ENCODE assay signal across 9 mouse cellular contexts in the genomic region with DNA sequence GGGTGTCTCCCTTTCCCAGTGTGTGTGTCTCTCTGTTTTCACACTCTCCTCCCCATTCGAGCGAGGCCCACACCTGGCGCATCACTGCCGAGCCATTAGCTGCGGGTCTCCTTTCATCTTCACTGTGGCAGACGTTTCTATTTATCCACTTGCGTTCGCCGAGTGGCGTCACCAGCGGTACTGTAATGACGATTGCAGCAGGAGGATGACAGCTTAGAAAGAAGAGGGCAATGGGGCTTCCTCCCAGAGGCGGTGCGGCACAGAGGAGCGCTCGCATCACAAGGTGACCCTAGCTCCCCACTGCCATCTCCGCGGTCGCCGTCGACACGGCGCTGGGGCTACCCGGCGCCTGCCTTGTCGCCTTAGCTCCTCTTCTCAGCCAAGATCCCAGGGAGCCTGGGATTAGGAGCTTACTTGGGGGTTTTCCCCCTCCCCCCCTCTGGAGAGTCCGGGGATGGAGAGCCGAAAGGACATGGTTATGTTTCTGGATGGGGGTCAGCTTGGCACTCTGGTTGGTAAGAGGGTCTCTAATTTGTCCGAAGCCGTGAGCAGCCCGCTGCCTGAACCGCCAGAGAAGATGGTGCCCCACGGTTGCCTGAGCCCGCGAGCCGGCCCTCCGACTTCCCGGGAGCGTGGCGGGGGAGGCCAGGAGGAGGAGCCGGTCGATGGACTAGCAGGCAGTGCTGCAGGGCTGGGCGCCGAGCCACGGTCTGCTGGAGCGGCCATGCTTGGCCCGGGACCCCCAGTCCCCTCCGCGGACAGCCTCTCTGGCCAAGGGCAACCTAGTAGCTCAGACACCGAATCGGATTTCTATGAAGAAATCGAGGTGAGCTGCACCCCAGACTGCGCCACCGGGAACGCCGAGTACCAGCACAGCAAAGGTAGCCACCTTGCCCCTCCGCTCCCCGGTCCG. TPM values are rescaled to one million over a fixed set of nuclear protein-coding genes. Genes with fewer than 3 reads are reported as not detected.
A peak's percentile ranks its signal among the peaks of the same experiment; 100 is the strongest.
DNase-seq lines count a peak whose midpoint lies in the region; ATAC-seq lines count a peak whose summit lies in the region.
"Had no signal": no experiment of that assay in that cellular context is flagged by ENCODE, and none has a peak within 500 bp of the region (broad histone marks: within the 10 kb centered on the region; RNA-seq: fewer than 3 reads in every experiment).

Gene Evx1 (plus strand): TSS at position 108 of the 913 bp plus-strand sequence.

- no peak within 1 kb of the TSS for H3K27ac ChIP-seq in lung, embryonic 15.5 days
- peak within 1 kb of the TSS; percentile 82 for H3K27ac ChIP-seq in limb, embryonic 10.5 days
- H3K27ac ChIP-seq in stomach, embryonic 14.5 days (ENCODE audit: low read length): no peak within 1 kb of the TSS

- intact Hi-C loops in left cerebral cortex, postnatal 14 days (cut with DNase I): loop anchor here (5.0 to 10.0 kb wide), 3 partner anchors 149 to 1141 kb away; partner anchors contain the start of gene Hoxa2

- no peaks in the 10 kb centered on the region for H3K9me3 ChIP-seq in lung, embryonic 15.5 days
- H3K9me3 ChIP-seq in limb, embryonic 10.5 days (replicated peaks): no peaks in the 10 kb centered on the region
- no peaks in the 10 kb centered on the region for H3K9me3 ChIP-seq in stomach, embryonic 14.5 days (ENCODE audit: control insufficient read depth, low read depth, low read length)

- H3K36me3 ChIP-seq in lung, embryonic 15.5 days: no peaks in the 10 kb centered on the region
- no peaks in the 10 kb centered on the region for H3K36me3 ChIP-seq in limb, embryonic 10.5 days
- no peaks in the 10 kb centered on the region for H3K36me3 ChIP-seq in stomach, embryonic 14.5 days (ENCODE audit: control insufficient read depth, insufficient read depth, low read length)

- H3K9ac ChIP-seq in lung, embryonic 15.5 days: no peak within 1 kb of the TSS
- no peak within 1 kb of the TSS for H3K9ac ChIP-seq in stomach, embryonic 14.5 days (replicated peaks; ENCODE audit: low read depth, low read length)

- peak within 1 kb of the TSS; percentile 18 for H3K4me3 ChIP-seq in lung, embryonic 15.5 days
- peak within 1 kb of the TSS; percentile 46 for H3K4me3 ChIP-seq in limb, embryonic 10.5 days
- H3K4me3 ChIP-seq in stomach, embryonic 14.5 days (ENCODE audit: low read depth, low read length): 0 out of 2 replicates have a peak within 1 kb of the TSS, but pooled peaks have one; percentile 9

- ATAC-seq in lung, embryonic 15.5 days (ENCODE audit: borderline replicate concordance, extremely low read depth, low FRiP score, low TSS enrichment): no peak
- ATAC-seq in stomach, embryonic 14.5 days (ENCODE audit: insufficient number of reproducible peaks, insufficient read depth, low FRiP score, low read depth): peak; percentile 49; the same call in 1 of the 2 replicates

- H3K27me3 ChIP-seq in lung, embryonic 15.5 days: peaks cover 99% of the 10 kb centered on the region
- peaks cover 100% of the 10 kb centered on the region for H3K27me3 ChIP-seq in limb, embryonic 10.5 days (ENCODE audit: low read depth, poor library complexity, severe bottlenecking)
- H3K27me3 ChIP-seq in stomach, embryonic 14.5 days (ENCODE audit: control insufficient read depth, insufficient read depth, low read length): peaks cover 84% of the 10 kb centered on the region

- peaks cover 21% of the 10 kb centered on the region for H3K4me1 ChIP-seq in lung, embryonic 15.5 days
- peaks cover 74% of the 10 kb centered on the region for H3K4me1 ChIP-seq in limb, embryonic 10.5 days
- H3K4me1 ChIP-seq in stomach, embryonic 14.5 days (ENCODE audit: control insufficient read depth, insufficient read depth, low read length): peaks cover 5% of the 10 kb centered on the region; the same call in 1 of the 2 replicates

- H3K4me2 ChIP-seq in lung, embryonic 15.5 days: peak within 1 kb of the TSS; percentile 42
- H3K4me2 ChIP-seq in stomach, embryonic 14.5 days (replicated peaks; ENCODE audit: low read depth, low read length): peak within 1 kb of the TSS; percentile 14; the same call in 1 of the 2 replicates

- peak; percentile 19 for DNase-seq in adrenal gland, postnatal 14 days
- DNase-seq in adrenal gland, postnatal 36 days: no peak
- DNase-seq in lung, postnatal 14 days: no peak
- peak; percentile 73 for DNase-seq in limb, embryonic 10.5 days (ENCODE audit: low spot score)
- DNase-seq in thymus, postnatal 10 days (ENCODE audit: low spot score in 2 of 2): no peak
- no peak for DNase-seq in left cerebral cortex, postnatal 14 days (ENCODE audit: low spot score in 2 of 2)

- 2% methylated on average over 59 of the region's 59 CpGs for WGBS in lung, embryonic 15.5 days
- under 1% methylated on average over 59 of the region's 59 CpGs for WGBS in limb, embryonic 10.5 days
- WGBS in stomach, embryonic 14.5 days: under 1% methylated on average over 59 of the region's 59 CpGs

RNA-seq across cellular contexts. Expression of gene Evx1, which starts in this region (rescaled TPM):
- not detected in 2 replicates for total RNA-seq in adrenal gland, postnatal 14 days (2021)
- not detected for total RNA-seq in adrenal gland, postnatal 36 days (2021)
- polyA plus RNA-seq in lung, embryonic 15.5 days (2015; fragmentation: Nextera tagmentation; extraction: Ambion mirVana): 0.06 and 0.10 TPM in 2 replicates
- 1.4 and 3.7 TPM in 2 replicates for polyA plus RNA-seq in limb, embryonic 10.5 days (2016; fragmentation: Nextera tagmentation; extraction: Ambion mirVana)
- polyA plus RNA-seq in stomach, embryonic 14.5 days (2014; fragmentation: Nextera tagmentation; extraction: Ambion mirVana): 0.12 and 0.14 TPM in 2 replicates
- not detected for total RNA-seq in left cerebral cortex, postnatal 14 days (2021)
- total RNA-seq: heart, postnatal 36 days had no signal

Comparison
In these comparisons a context has a peak if more than half of its experiments do, and no peak if none do; other contexts are left out.
1. Peak in DNase-seq in adrenal gland, postnatal 14 days; RNA of the gene not detected or under 1 TPM.
2. Peak in ATAC-seq, H3K4me3 ChIP-seq and H3K4me2 ChIP-seq in stomach, embryonic 14.5 days; RNA of the gene not detected or under 1 TPM.